Mouse (Mus musculus) testis, postnatal 14 days (tissue): ENCODE results near the gene Map3k11.

Experiments used
- DNase-seq: peaks from one replicate; pipeline ENCODE4 v3.0.0; 2021; ENCODE audit warnings: low spot score

Gene Map3k11

DNA sequence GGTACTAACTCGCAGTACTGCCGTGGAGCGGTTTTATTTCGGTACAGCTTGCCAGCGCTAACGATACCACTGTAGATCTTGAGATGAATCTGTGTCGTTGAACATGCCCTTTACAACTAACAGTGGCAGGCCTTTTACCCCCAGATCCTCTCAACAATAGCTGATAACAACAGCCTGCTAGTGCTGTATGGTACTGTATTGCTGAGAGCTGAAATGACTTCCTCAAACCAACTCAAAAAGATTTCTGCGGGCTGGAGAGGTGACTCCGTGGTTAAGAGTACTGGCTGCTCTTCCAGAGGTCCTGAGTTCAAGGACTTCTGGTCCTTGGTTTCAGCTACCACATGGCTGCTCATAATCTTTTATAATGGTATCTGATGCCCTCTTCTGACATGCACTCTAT, 45.8 kb downstream of the Map3k11 start:
- no peak for DNase-seq

DNA sequence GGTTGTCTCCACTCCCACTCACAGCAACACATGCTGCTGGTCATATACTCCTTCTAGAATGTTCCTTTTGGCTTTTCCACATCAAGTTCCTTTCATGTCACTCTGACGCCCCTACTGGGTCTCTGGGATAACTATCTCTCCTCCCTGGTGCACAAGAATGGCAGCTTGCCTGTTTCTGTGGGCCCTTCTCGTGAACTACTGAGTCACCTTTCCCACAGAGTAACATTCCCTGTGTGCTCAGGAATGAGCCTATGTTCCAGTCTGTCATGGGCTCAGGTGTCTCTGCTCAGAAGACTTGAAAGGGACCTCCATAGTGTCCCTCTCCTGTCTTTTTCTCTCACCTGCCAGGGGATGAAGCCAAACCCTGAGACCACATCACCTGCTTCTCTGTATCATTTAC, 50.9 kb downstream of the Map3k11 start:
- DNase-seq, result no peak

DNA sequence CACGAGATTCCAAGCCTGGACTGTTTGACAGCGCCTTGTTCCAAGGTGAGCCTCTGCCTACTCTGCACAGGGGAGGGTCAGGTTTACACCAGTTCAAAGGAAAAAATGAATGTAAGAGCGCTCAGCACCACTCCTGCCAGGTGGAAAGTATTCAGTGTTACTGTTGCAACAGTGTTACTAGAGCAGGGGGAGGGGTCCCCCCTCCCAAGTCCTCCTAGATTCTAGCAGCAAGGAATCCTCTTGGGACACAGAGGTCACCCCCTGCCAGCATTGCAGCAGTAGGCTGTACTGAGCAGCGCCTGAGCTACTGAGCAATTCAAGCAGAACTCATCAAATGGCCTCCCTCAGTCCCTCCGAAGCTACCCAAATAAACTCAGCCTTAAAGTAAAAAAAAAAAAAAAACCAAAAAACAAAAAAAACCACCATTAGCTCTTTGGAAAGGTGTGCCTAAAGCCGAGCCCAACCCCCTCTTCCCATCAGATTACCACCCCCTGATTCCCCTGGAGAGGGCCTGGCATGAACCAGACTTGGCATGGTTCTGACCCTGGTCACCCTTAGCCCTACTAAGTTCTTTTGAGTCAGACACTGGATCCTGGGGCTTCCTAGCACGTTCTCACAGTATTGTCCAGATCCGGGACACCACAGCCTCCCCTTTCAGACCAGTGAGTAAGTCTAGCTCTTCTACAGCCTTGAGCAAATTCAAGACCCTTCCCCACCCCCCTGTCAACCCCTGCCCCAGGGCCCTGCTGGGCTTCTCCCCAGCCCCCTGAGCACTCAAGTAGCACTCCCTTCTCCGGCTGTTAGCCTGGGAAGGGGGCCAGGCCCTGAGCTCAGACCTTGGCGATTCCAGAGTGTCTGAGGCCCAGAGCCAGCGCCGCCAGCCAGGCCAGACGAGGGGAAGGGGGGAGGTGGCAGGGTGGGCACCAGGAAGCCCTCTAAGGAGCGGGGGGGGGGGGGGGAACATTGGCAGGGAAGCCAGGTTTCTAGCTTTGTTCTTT, 52.1 kb downstream of the Map3k11 start, which contains the start of gene Ltbp3:
Gene Ltbp3, plus strand, starts transcription at position 585 of the 998 bp plus-strand sequence.
- DNase-seq, result peak; percentile 83

DNA sequence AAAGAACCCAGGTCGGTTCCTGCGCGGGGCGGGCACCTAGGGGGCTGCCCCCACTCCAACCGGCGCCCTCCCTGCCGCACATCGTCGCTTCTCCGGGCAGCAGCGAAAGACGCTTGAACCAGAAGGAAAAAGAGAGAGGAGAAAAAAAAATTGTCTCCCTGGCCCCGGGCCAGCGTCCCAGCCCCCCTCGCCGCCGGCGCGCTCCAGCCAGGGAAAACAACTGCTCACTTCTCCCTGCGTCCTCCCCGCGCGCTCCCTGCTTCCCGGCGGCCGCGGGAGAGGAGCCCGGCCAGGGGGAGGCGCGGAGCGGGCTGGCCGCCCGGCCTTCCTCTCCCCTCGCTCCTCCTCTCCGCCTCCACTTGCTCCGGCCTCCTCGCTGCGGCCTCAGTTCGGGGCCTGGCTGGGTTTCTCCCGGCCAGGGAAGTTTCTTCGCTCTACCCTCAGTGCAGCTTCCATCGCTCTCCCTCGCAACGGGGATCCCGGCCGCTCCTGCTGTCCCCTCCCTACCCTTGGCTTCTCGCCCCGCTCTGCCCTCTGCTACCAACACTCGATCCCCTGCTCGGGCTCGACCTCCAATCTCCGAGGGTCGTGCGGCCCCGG, 53.2 kb downstream of the Map3k11 start:
- peak; percentile 72 for DNase-seq

GRCm38 (mm10) chr19:5742241-5742641, 53.7 kb downstream of the Map3k11 start:
- DNase-seq, result no peak

GRCm38 (mm10) chr19:5743576-5743975, 55.0 kb downstream of the Map3k11 start:
- no peak for DNase-seq

- DNase-seq, result no peak
These were observed 57.5 kb downstream of the Map3k11 start for GRCm38 (mm10) chr19:5745756-5746710.

DNA sequence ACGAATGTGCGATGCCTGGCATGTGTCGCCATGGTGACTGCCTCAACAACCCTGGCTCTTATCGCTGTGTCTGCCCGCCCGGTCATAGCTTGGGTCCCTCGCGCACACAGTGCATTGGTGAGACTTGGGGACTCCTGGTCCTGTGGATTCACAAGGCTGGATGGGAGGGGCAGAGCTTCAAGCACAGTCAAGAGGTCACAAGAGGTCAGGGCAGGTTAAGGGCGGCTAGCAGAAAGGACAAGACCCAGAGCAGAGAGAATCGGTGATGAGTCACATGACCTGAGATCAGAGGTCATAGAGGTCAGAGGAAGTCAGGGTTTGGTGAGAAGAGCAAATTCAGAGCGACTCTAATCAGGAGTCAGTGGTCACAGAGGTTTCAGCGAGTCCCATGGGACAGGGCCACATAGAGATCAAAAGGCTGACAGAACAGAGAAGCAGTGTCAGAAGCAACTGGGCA, 58.4 kb downstream of the Map3k11 start:
- DNase-seq, result no peak

GRCm38 (mm10) chr19:5749476-5749875, 60.9 kb downstream of the Map3k11 start:
- no peak for DNase-seq

DNA sequence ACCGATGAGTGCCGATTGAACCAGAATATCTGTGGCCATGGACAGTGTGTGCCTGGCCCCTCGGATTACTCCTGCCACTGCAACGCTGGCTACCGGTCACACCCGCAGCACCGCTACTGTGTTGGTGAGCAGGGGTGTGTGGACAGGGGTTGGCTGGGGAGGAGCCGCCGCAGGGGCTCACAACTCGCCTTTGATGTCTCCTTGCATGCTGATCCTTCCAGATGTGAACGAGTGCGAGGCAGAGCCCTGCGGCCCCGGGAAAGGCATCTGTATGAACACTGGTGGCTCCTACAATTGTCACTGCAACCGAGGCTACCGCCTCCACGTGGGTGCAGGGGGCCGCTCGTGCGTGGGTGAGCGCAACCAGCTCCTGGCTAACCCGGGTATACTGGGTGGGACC, 62.4 kb downstream of the Map3k11 start:
- no peak for DNase-seq

- no peak for DNase-seq
These were observed 63.2 kb downstream of the Map3k11 start for GRCm38 (mm10) chr19:5751742-5752141.
